Mouse (Mus musculus): ENCODE results near the gene Zbtb41. TPM values are rescaled to one million over a fixed set of nuclear protein-coding genes. Genes with fewer than 3 reads are reported as not detected.
A peak's percentile ranks its signal among the peaks of the same experiment; 100 is the strongest.
"Not testable (repeated sequence)": the region's sequence is repeated elsewhere in the genome, so short reads cannot be mapped to it uniquely, and the experiment has no call there.

Gene Zbtb41
- polyA plus RNA-seq, 1 experiment from 2014 or later: 2.2 TPM

DNA sequence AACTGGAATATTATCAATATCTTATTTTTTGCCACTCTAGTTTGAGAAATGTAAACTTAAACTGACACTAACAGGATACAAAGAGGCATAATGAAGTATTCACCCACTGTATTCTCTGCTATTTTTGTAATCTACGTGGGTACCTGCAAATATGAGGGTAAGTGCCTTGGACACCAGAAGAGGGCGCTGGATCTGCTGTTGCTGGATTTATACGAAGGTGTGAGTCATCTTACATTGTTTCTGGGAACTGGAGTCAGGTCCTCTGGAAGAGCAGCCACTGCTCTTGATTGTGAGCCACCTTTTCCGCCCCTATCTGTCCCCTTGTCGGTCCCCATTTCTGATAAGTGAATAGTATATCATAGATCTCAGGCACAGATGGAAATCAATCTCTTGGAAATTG, 14.4 kb upstream of the Zbtb41 start:
- ATAC-seq (ENCODE audit: low read depth): no peak
- no peaks in the 10 kb centered on the region for H3K36me3 ChIP-seq (ENCODE audit: control insufficient read depth, insufficient read depth)
- H3K4me3 ChIP-seq (ENCODE audit: low read depth, low read length): no peak overlapping the region
- no peak overlapping the region for H3K27ac ChIP-seq (ENCODE audit: low read length)
- H3K9ac ChIP-seq (ENCODE audit: low read depth, low read length): no peak overlapping the region
- no peaks in the 10 kb centered on the region for H3K9me3 ChIP-seq (replicated peaks; ENCODE audit: control insufficient read depth, low read length)
- no peaks in the 10 kb centered on the region for H3K27me3 ChIP-seq (ENCODE audit: control insufficient read depth, insufficient read depth, low read depth, low read length)
- H3K4me1 ChIP-seq (ENCODE audit: control insufficient read depth, low read depth, low read length): no peaks in the 10 kb centered on the region
- WGBS (ENCODE audit: insufficient replicate concordance): 50% methylated on average over 5 of the region's 5 CpGs
- H3K4me2 ChIP-seq (ENCODE audit: low read depth, low read length): no peak overlapping the region

DNA sequence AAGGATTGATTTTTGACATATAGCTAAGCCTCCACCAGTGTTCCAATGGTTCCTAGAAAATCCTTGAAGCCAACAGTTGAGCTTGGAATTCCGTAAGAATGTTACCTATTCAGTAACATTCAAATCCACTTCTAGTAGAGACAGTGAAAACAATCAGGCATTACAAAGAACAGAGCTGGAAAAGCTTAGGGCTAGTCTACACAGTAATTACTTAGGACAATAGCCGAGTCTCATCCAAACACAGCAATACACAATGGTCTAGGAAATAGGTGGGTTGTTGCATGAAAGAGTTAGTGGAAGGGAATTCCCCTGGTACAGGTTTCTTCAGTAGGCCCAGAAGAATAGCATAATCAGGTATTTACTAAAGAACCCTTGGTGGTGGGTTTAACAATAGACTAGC, 9.7 kb upstream of the Zbtb41 start:
- not testable (repeated sequence) for H3K4me1 ChIP-seq (ENCODE audit: control insufficient read depth, low read depth, low read length); H3K36me3 ChIP-seq (ENCODE audit: control insufficient read depth, insufficient read depth); H3K4me3 ChIP-seq (ENCODE audit: low read depth, low read length); H3K9me3 ChIP-seq (replicated peaks; ENCODE audit: control insufficient read depth, low read length); H3K27ac ChIP-seq (ENCODE audit: low read length); H3K9ac ChIP-seq (ENCODE audit: low read depth, low read length); ATAC-seq (ENCODE audit: low read depth); H3K27me3 ChIP-seq (ENCODE audit: control insufficient read depth, insufficient read depth, low read depth, low read length); H3K4me2 ChIP-seq (ENCODE audit: low read depth, low read length)
- WGBS (ENCODE audit: insufficient replicate concordance): 73% methylated on average over 2 of the region's 2 CpGs

DNA sequence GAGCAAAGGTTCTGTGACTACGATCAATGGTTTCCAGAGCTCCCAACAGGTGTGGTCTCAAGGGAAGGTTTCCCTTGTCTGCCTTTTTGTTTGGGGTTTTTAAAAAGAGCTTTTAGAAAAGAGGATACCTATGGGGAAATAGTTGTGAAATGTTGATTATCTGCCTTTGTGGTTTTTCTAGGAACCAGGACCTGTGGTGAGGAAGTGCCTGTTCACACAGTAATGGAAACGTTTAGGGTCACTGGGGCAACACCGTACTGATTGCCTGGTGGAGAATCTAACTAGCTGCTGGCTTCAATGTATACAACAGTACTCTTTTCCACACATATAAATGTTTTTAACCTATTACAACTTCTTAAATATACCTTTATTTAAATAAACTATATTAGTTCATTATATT, 8.6 kb upstream of the Zbtb41 start:
- Histone ChIP-seq H3K9ac (ENCODE audit: low read depth, low read length) (no peak overlapping the region), H3K27me3 (ENCODE audit: control insufficient read depth, insufficient read depth, low read depth, low read length) (no peaks in the 10 kb centered on the region), H3K27ac (ENCODE audit: low read length) (no peak overlapping the region), H3K9me3 (replicated peaks; ENCODE audit: control insufficient read depth, low read length) (no peaks in the 10 kb centered on the region), H3K4me1 (ENCODE audit: control insufficient read depth, low read depth, low read length) (no peaks in the 10 kb centered on the region), H3K4me2 (ENCODE audit: low read depth, low read length) (no peak overlapping the region), H3K4me3 (ENCODE audit: low read depth, low read length) (no peak overlapping the region), H3K36me3 (ENCODE audit: control insufficient read depth, insufficient read depth) (no peaks in the 10 kb centered on the region)
- 32% methylated on average over 3 of the region's 3 CpGs for WGBS (ENCODE audit: insufficient replicate concordance)
- no peak for ATAC-seq (ENCODE audit: low read depth)

DNA sequence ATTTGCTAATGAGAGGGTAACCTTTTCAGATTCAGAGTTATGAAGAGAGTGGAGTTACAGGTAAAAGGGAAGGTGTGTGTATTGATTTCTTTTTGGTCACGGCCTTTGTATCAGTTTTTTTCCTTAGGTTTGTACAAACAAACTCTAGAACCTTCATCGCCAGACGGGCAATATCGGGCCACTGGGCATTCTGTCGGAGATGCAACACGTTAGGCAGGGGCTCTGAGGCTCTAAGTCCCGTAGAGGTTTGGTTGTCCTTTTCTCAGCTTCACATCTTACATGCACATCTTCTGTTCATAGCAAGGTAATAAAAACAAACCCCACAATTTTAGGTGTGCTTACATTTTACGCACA, 590 bp upstream of the Zbtb41 start:
- Histone ChIP-seq H3K9me3 (replicated peaks; ENCODE audit: control insufficient read depth, low read length) (no peaks in the 10 kb centered on the region), H3K4me1 (ENCODE audit: control insufficient read depth, low read depth, low read length) (peaks cover 20% of the 10 kb centered on the region), H3K4me3 (ENCODE audit: low read depth, low read length) (peak overlapping the region; percentile 90), H3K4me2 (ENCODE audit: low read depth, low read length) (peak overlapping the region; percentile 84), H3K36me3 (ENCODE audit: control insufficient read depth, insufficient read depth) (no peaks in the 10 kb centered on the region), H3K27ac (ENCODE audit: low read length) (peak overlapping the region; percentile 14; the same call in 1 of the 2 replicates), H3K9ac (ENCODE audit: low read depth, low read length) (peak overlapping the region; percentile 96), H3K27me3 (ENCODE audit: control insufficient read depth, insufficient read depth, low read depth, low read length) (no peaks in the 10 kb centered on the region)
- peak; percentile 9; the same call in 1 of the 2 replicates for ATAC-seq (ENCODE audit: low read depth)
- WGBS (ENCODE audit: insufficient replicate concordance): 1% methylated on average over 8 of the region's 8 CpGs

- ATAC-seq (ENCODE audit: low read depth): no peak
- Histone ChIP-seq H3K9me3 (replicated peaks; ENCODE audit: control insufficient read depth, low read length) (no peaks in the 10 kb centered on the region), H3K4me1 (ENCODE audit: control insufficient read depth, low read depth, low read length) (peaks cover 20% of the 10 kb centered on the region), H3K4me3 (ENCODE audit: low read depth, low read length) (peak overlapping the region; percentile 90), H3K27ac (ENCODE audit: low read length) (peak overlapping the region; percentile 87; the same call in 1 of the 2 replicates), H3K4me2 (ENCODE audit: low read depth, low read length) (peak overlapping the region; percentile 84), H3K9ac (ENCODE audit: low read depth, low read length) (peak overlapping the region; percentile 96), H3K27me3 (ENCODE audit: control insufficient read depth, insufficient read depth, low read depth, low read length) (no peaks in the 10 kb centered on the region), H3K36me3 (ENCODE audit: control insufficient read depth, insufficient read depth) (no peaks in the 10 kb centered on the region; the same call in 1 of the 2 replicates)
- WGBS (ENCODE audit: insufficient replicate concordance): 29% methylated on average over 10 of the region's 10 CpGs
Observed at GRCm38 (mm10) chr1:139422941-139423340, 853 bp downstream of the Zbtb41 start.

- WGBS (ENCODE audit: insufficient replicate concordance): 31% methylated on average over 10 of the region's 10 CpGs
- peaks cover 20% of the 10 kb centered on the region for H3K4me1 ChIP-seq (ENCODE audit: control insufficient read depth, low read depth, low read length)
- no peak for ATAC-seq (ENCODE audit: low read depth)
- no peak overlapping the region for H3K27ac ChIP-seq (ENCODE audit: low read length)
- H3K27me3 ChIP-seq (ENCODE audit: control insufficient read depth, insufficient read depth, low read depth, low read length): no peaks in the 10 kb centered on the region
- no peaks in the 10 kb centered on the region for H3K9me3 ChIP-seq (replicated peaks; ENCODE audit: control insufficient read depth, low read length)
- peak overlapping the region; percentile 8; the same call in 1 of the 2 replicates for H3K9ac ChIP-seq (ENCODE audit: low read depth, low read length)
- no peaks in the 10 kb centered on the region; the same call in none of the 2 replicates for H3K36me3 ChIP-seq (ENCODE audit: control insufficient read depth, insufficient read depth)
- H3K4me3 ChIP-seq (ENCODE audit: low read depth, low read length): peak overlapping the region; percentile 90
- peak overlapping the region; percentile 84 for H3K4me2 ChIP-seq (ENCODE audit: low read depth, low read length)
Observed at GRCm38 (mm10) chr1:139423931-139424330, 1.8 kb downstream of the Zbtb41 start.

- Histone ChIP-seq H3K4me1 (ENCODE audit: control insufficient read depth, low read depth, low read length) (peaks cover 20% of the 10 kb centered on the region), H3K36me3 (ENCODE audit: control insufficient read depth, insufficient read depth) (peaks cover 3% of the 10 kb centered on the region), H3K27ac (ENCODE audit: low read length) (no peak overlapping the region), H3K27me3 (ENCODE audit: control insufficient read depth, insufficient read depth, low read depth, low read length) (no peaks in the 10 kb centered on the region), H3K9me3 (replicated peaks; ENCODE audit: control insufficient read depth, low read length) (no peaks in the 10 kb centered on the region), H3K4me2 (ENCODE audit: low read depth, low read length) (peak overlapping the region; percentile 43), H3K4me3 (ENCODE audit: low read depth, low read length) (peak overlapping the region; percentile 1), H3K9ac (ENCODE audit: low read depth, low read length) (no peak overlapping the region)
- no peak for ATAC-seq (ENCODE audit: low read depth)
- WGBS (ENCODE audit: insufficient replicate concordance): 62% methylated on average over 3 of the region's 3 CpGs
Observed at GRCm38 (mm10) chr1:139425006-139425405, 2.9 kb downstream of the Zbtb41 start.

GRCm38 (mm10) chr1:139438373-139438772, 16.3 kb downstream of the Zbtb41 start:
- H3K9me3 ChIP-seq (replicated peaks; ENCODE audit: control insufficient read depth, low read length): no peaks in the 10 kb centered on the region
- ATAC-seq (ENCODE audit: low read depth): no peak
- no peaks in the 10 kb centered on the region for H3K27me3 ChIP-seq (ENCODE audit: control insufficient read depth, insufficient read depth, low read depth, low read length)
- no peak overlapping the region for H3K4me2 ChIP-seq (ENCODE audit: low read depth, low read length)
- H3K27ac ChIP-seq (ENCODE audit: low read length): no peak overlapping the region
- peaks cover 18% of the 10 kb centered on the region for H3K36me3 ChIP-seq (ENCODE audit: control insufficient read depth, insufficient read depth)
- no peak overlapping the region for H3K9ac ChIP-seq (ENCODE audit: low read depth, low read length)
- no peaks in the 10 kb centered on the region for H3K4me1 ChIP-seq (ENCODE audit: control insufficient read depth, low read depth, low read length)
- no peak overlapping the region for H3K4me3 ChIP-seq (ENCODE audit: low read depth, low read length)

DNA sequence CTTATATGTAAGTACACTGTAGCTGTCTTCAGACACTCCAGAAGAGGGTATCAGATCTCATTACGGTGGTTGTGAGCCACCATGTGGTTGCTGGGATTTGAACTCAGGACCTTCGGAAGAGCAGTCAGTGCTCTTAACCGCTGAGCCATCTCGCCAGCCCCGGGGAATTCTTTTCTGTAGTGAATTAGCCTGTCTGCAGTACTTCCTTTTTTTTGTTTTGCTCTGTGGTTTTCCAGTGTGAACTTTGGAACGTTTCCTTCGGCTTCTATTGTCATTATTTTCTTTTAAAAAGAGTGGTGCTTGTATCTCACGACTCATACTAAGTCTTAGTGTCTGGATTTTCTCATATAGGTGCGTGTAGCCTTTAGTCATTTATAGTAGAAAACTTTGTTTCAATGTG, 21.0 kb downstream of the Zbtb41 start:
- H3K27me3 ChIP-seq (ENCODE audit: control insufficient read depth, insufficient read depth, low read depth, low read length); H3K9ac ChIP-seq (ENCODE audit: low read depth, low read length); H3K27ac ChIP-seq (ENCODE audit: low read length); ATAC-seq (ENCODE audit: low read depth); H3K9me3 ChIP-seq (replicated peaks; ENCODE audit: control insufficient read depth, low read length); H3K4me2 ChIP-seq (ENCODE audit: low read depth, low read length); H3K4me1 ChIP-seq (ENCODE audit: control insufficient read depth, low read depth, low read length); H3K4me3 ChIP-seq (ENCODE audit: low read depth, low read length): not testable (repeated sequence)
- WGBS (ENCODE audit: insufficient replicate concordance): 52% methylated on average over 9 of the region's 9 CpGs
- peaks cover 15% of the 10 kb centered on the region for H3K36me3 ChIP-seq (ENCODE audit: control insufficient read depth, insufficient read depth)
